10 mouse cellular contexts compared by ENCODE assay signal in the genomic region with DNA sequence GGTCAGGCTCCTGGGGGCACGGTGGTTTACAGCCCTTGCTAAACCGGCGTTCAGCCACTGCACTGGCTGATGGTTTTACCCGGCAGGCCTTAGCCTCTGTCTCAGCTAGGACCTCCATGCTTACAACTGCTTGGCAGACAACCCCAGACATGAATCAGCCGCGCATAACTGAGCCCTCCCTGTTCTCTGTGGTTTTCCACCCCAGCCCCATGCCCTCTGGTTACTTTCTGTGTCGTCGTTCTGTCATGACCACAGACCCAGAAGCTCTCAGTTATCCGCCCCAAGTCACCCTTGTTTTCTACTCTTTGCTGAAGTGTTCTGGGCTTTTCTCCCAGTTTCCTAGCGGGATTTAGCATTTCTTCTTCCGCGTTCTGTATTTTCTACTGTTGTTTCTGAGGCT. TPM values are rescaled to one million over a fixed set of nuclear protein-coding genes. Genes with fewer than 3 reads are reported as not detected.
A peak's percentile ranks its signal among the peaks of the same experiment; 100 is the strongest.
DNase-seq lines count a peak whose midpoint lies in the region; ATAC-seq and TF ChIP-seq lines count a peak whose summit lies in the region.
"Had no signal": no experiment of that assay in that cellular context is flagged by ENCODE, and none has a peak within 500 bp of the region (broad histone marks: within the 10 kb centered on the region; RNA-seq: fewer than 3 reads in every experiment).

No protein-coding gene starts in this region.

- H3K9ac ChIP-seq in liver, adult 2 months (ENCODE audit: low read depth, low read length) = 0 out of 2 replicates have a peak overlapping the region, but pooled peaks have one; percentile 39
- no peak overlapping the region for H3K9ac ChIP-seq in liver, embryonic 11.5 days (ENCODE audit: low read depth, low read length)
- H3K9ac ChIP-seq in embryonic facial prominence, embryonic 13.5 days = no peak overlapping the region
- H3K9ac ChIP-seq: midbrain, embryonic 15.5 days had no signal

- H3K27ac ChIP-seq in liver, adult 2 months (replicated peaks; ENCODE audit: insufficient read depth, low read depth, low read length) = peak overlapping the region; percentile 49; the same call in 1 of the 2 replicates
- H3K27ac ChIP-seq in liver, embryonic 11.5 days (ENCODE audit: low read depth, low read length) = no peak overlapping the region
- H3K27ac ChIP-seq in embryonic facial prominence, embryonic 13.5 days = peak overlapping the region; percentile 71
- no peak overlapping the region for H3K27ac ChIP-seq in midbrain, embryonic 10.5 days (replicated peaks)
- H3K27ac ChIP-seq: midbrain, embryonic 15.5 days had no signal

- WGBS in liver, adult 2 months = 83% methylated on average over 12 of the region's 12 CpGs
- 53% methylated on average over 12 of the region's 12 CpGs for WGBS in liver, embryonic 11.5 days
- WGBS in embryonic facial prominence, embryonic 13.5 days = 34% methylated on average over 12 of the region's 12 CpGs
- WGBS in midbrain, embryonic 10.5 days = 62% methylated on average over 12 of the region's 12 CpGs

- DNase-seq in adrenal gland, adult 2 months = peak; percentile 63
- DNase-seq in adrenal gland, adult 18-20 months (ENCODE audit: low spot score in 2 of 2) = no peak
- DNase-seq in liver, adult 2 months (ENCODE audit: extremely low read depth, low read depth, low spot score) = no peak
- DNase-seq in liver, embryonic 11.5 days (ENCODE audit: low spot score) = no peak
- DNase-seq in midbrain, embryonic 10.5 days (ENCODE audit: low spot score) = no peak
- DNase-seq: retina, postnatal 1 day had no signal

- no peak for TF ChIP-seq CTCF in liver, adult 2 months (IDR thresholded peaks at IDR 0.05; ENCODE audit: low read depth, low read length)

- ATAC-seq in liver, embryonic 11.5 days (replicated peaks; ENCODE audit: low FRiP score) = no peak
- no peak; the same call in 1 of the 2 replicates for ATAC-seq in embryonic facial prominence, embryonic 13.5 days (ENCODE audit: insufficient number of reproducible peaks, insufficient read depth, low FRiP score, low TSS enrichment, low read depth)
- 0 out of 2 replicates have a peak, but pooled peaks have one; percentile 34 for ATAC-seq in megakaryocyte-erythroid progenitor cell, adult 5-6 weeks (replicated peaks; ENCODE audit: low FRiP score, low TSS enrichment, poor library complexity, severe bottlenecking)
- no peak for ATAC-seq in megakaryocyte, adult 5-6 weeks (ENCODE audit: poor library complexity, severe bottlenecking)
- ATAC-seq: midbrain, embryonic 15.5 days had no signal

- H3K27me3 ChIP-seq in liver, adult 2 months (ENCODE audit: control insufficient read depth, insufficient read depth, low read length) = no peaks in the 10 kb centered on the region
- no peaks in the 10 kb centered on the region for H3K27me3 ChIP-seq in liver, embryonic 11.5 days (replicated peaks; ENCODE audit: control insufficient read depth, insufficient read depth, low read length)
- no peaks in the 10 kb centered on the region for H3K27me3 ChIP-seq in embryonic facial prominence, embryonic 13.5 days
- no peaks in the 10 kb centered on the region for H3K27me3 ChIP-seq in midbrain, embryonic 10.5 days (ENCODE audit: low read depth, poor library complexity, severe bottlenecking)
- H3K27me3 ChIP-seq: midbrain, embryonic 15.5 days had no signal

- no peak overlapping the region for H3K4me3 ChIP-seq in liver, adult 2 months (ENCODE audit: insufficient read depth, low read depth, low read length)
- no peak overlapping the region for H3K4me3 ChIP-seq in liver, embryonic 11.5 days (ENCODE audit: low read depth, low read length)
- no peak overlapping the region for H3K4me3 ChIP-seq in embryonic facial prominence, embryonic 13.5 days
- no peak overlapping the region for H3K4me3 ChIP-seq in midbrain, embryonic 10.5 days
- H3K4me3 ChIP-seq: midbrain, embryonic 15.5 days had no signal

- no peaks in the 10 kb centered on the region for H3K36me3 ChIP-seq in liver, adult 2 months (ENCODE audit: control insufficient read depth, insufficient read depth, low read length)
- H3K36me3 ChIP-seq in liver, embryonic 11.5 days (ENCODE audit: control insufficient read depth, insufficient read depth, low read length) = no peaks in the 10 kb centered on the region
- no peaks in the 10 kb centered on the region for H3K36me3 ChIP-seq in embryonic facial prominence, embryonic 13.5 days
- H3K36me3 ChIP-seq in midbrain, embryonic 10.5 days = no peaks in the 10 kb centered on the region
- H3K36me3 ChIP-seq: midbrain, embryonic 15.5 days had no signal

- H3K79me2 ChIP-seq in liver, adult 2 months (ENCODE audit: control insufficient read depth, insufficient read depth, low read length) = peaks cover 2% of the 10 kb centered on the region; the same call in 1 of the 2 replicates

- no peak for TF ChIP-seq POLR2A in liver, adult 2 months (IDR thresholded peaks at IDR 0.05; ENCODE audit: extremely low read depth, insufficient read depth, low read length)

- peaks cover 10% of the 10 kb centered on the region for H3K4me1 ChIP-seq in liver, adult 2 months (ENCODE audit: control insufficient read depth, insufficient read depth, low read length)
- peaks cover 2% of the 10 kb centered on the region for H3K4me1 ChIP-seq in liver, embryonic 11.5 days (replicated peaks; ENCODE audit: control insufficient read depth, insufficient read depth, low read length)
- H3K4me1 ChIP-seq in embryonic facial prominence, embryonic 13.5 days = peaks cover 40% of the 10 kb centered on the region
- H3K4me1 ChIP-seq in midbrain, embryonic 10.5 days = peaks cover 2% of the 10 kb centered on the region; the same call in 1 of the 2 replicates
- H3K4me1 ChIP-seq: midbrain, embryonic 15.5 days had no signal

- no peak overlapping the region for H3K4me2 ChIP-seq in liver, embryonic 11.5 days
- H3K4me2 ChIP-seq in embryonic facial prominence, embryonic 13.5 days = no peak overlapping the region
- H3K4me2 ChIP-seq: midbrain, embryonic 15.5 days had no signal

- H3K9me3 ChIP-seq in liver, embryonic 11.5 days (ENCODE audit: control insufficient read depth, low read length) = no peaks in the 10 kb centered on the region
- no peaks in the 10 kb centered on the region for H3K9me3 ChIP-seq in embryonic facial prominence, embryonic 13.5 days
- H3K9me3 ChIP-seq in midbrain, embryonic 10.5 days (replicated peaks) = no peaks in the 10 kb centered on the region
- H3K9me3 ChIP-seq: midbrain, embryonic 15.5 days had no signal

RNA-seq across cellular contexts. Expression of a gene that starts 40.2 kb away (rescaled TPM):
- total RNA-seq in adrenal gland, adult 2 months (2021) = 100 to 1,000 TPM; 651 to 852 TPM
- polyA plus RNA-seq in adrenal gland, adult 2 months (2012; rRNA removed) = 5,575 and 9,689 TPM in 2 replicates
- 100 to 1,000 TPM; 513 to 592 TPM for total RNA-seq in adrenal gland, adult 18-20 months (2021)
- 69.7 and 96.6 TPM in 2 replicates for total RNA-seq in liver, adult 2 months (2014; rRNA removed)
- 336 and 387 TPM in 2 replicates for polyA plus RNA-seq in liver, adult 2 months (2012; rRNA removed)
- 8.2 and 8.6 TPM in 2 replicates for polyA plus RNA-seq in liver, embryonic 11.5 days (2014; fragmentation: Nextera tagmentation; extraction: Ambion mirVana)
- 32.4 and 37.7 TPM in 2 replicates for polyA plus RNA-seq in embryonic facial prominence, embryonic 13.5 days (2015; fragmentation: Nextera tagmentation; extraction: Ambion mirVana)
- 0.42 TPM in 1 of 2 replicates, not detected in the other for total RNA-seq in megakaryocyte-erythroid progenitor cell, adult 5-6 weeks (2014; fragmentation: Nextera tagmentation)
- not detected in 2 replicates for total RNA-seq in megakaryocyte-erythroid progenitor cell, adult 5-6 weeks (2017)
- polyA plus RNA-seq in midbrain, embryonic 10.5 days (2016; fragmentation: Nextera tagmentation; extraction: Ambion mirVana) = 10.4 and 16.3 TPM in 2 replicates
- 3.6 and 4.5 TPM in 2 replicates for total RNA-seq in megakaryocyte, adult 5-6 weeks (2015)
- 2.6 and 4.1 TPM in 2 replicates for total RNA-seq in megakaryocyte, adult 5-6 weeks (2017)

RNA-seq across cellular contexts. Expression of a gene that starts 57.7 kb away (rescaled TPM):
- total RNA-seq in adrenal gland, adult 2 months (2021) = 10 to 100 TPM; 67.5 to 95.1 TPM
- polyA plus RNA-seq in adrenal gland, adult 2 months (2012; rRNA removed) = 20.7 and 37.6 TPM in 2 replicates
- total RNA-seq in adrenal gland, adult 18-20 months (2021) = 10 to 100 TPM; 37.2 to 88.7 TPM
- 31.6 and 43.3 TPM in 2 replicates for total RNA-seq in liver, adult 2 months (2014; rRNA removed)
- polyA plus RNA-seq in liver, adult 2 months (2012; rRNA removed) = 24.3 and 31.0 TPM in 2 replicates
- 70.0 and 81.3 TPM in 2 replicates for polyA plus RNA-seq in liver, embryonic 11.5 days (2014; fragmentation: Nextera tagmentation; extraction: Ambion mirVana)
- polyA plus RNA-seq in embryonic facial prominence, embryonic 13.5 days (2015; fragmentation: Nextera tagmentation; extraction: Ambion mirVana) = 63.3 and 67.3 TPM in 2 replicates
- total RNA-seq in megakaryocyte-erythroid progenitor cell, adult 5-6 weeks (2014; fragmentation: Nextera tagmentation) = 104 and 110 TPM in 2 replicates
- total RNA-seq in megakaryocyte-erythroid progenitor cell, adult 5-6 weeks (2017) = 195 TPM in 2 replicates
- polyA plus RNA-seq in midbrain, embryonic 10.5 days (2016; fragmentation: Nextera tagmentation; extraction: Ambion mirVana) = 97.2 and 100 TPM in 2 replicates
- total RNA-seq in megakaryocyte, adult 5-6 weeks (2015) = 60.9 and 79.2 TPM in 2 replicates
- total RNA-seq in megakaryocyte, adult 5-6 weeks (2017) = 100 and 101 TPM in 2 replicates

RNA-seq across cellular contexts. Expression of a gene that starts 57.8 kb away (rescaled TPM):
- total RNA-seq in adrenal gland, adult 2 months (2021) = 10 to 100 TPM; 28.7 to 29.5 TPM
- 30.2 and 31.6 TPM in 2 replicates for polyA plus RNA-seq in adrenal gland, adult 2 months (2012; rRNA removed)
- 10 to 100 TPM; 22.5 to 25.9 TPM for total RNA-seq in adrenal gland, adult 18-20 months (2021)
- total RNA-seq in liver, adult 2 months (2014; rRNA removed) = 4.2 and 6.2 TPM in 2 replicates
- polyA plus RNA-seq in liver, adult 2 months (2012; rRNA removed) = 7.5 and 8.6 TPM in 2 replicates
- 57.7 and 61.8 TPM in 2 replicates for polyA plus RNA-seq in liver, embryonic 11.5 days (2014; fragmentation: Nextera tagmentation; extraction: Ambion mirVana)
- 29.1 and 30.5 TPM in 2 replicates for polyA plus RNA-seq in embryonic facial prominence, embryonic 13.5 days (2015; fragmentation: Nextera tagmentation; extraction: Ambion mirVana)
- total RNA-seq in megakaryocyte-erythroid progenitor cell, adult 5-6 weeks (2014; fragmentation: Nextera tagmentation) = 76.9 and 79.7 TPM in 2 replicates
- 40.8 and 45.1 TPM in 2 replicates for total RNA-seq in megakaryocyte-erythroid progenitor cell, adult 5-6 weeks (2017)
- 32.9 and 37.2 TPM in 2 replicates for polyA plus RNA-seq in midbrain, embryonic 10.5 days (2016; fragmentation: Nextera tagmentation; extraction: Ambion mirVana)
- total RNA-seq in megakaryocyte, adult 5-6 weeks (2015) = 18.0 and 24.7 TPM in 2 replicates
- total RNA-seq in megakaryocyte, adult 5-6 weeks (2017) = 10.2 and 15.8 TPM in 2 replicates

Comparison
In these comparisons a context has a peak if more than half of its experiments do, and no peak if none do; other contexts are left out.
1. H3K27ac ChIP-seq: peak in liver, adult 2 months (single experiment) and embryonic facial prominence, embryonic 13.5 days (single experiment); none in liver, embryonic 11.5 days (single experiment) and midbrain, embryonic 10.5 days (single experiment).
2. RNA of a gene that starts 40.2 kb away (total RNA-seq): 651 to 852 TPM in adrenal gland, adult 2 months, 513 to 592 TPM in adrenal gland, adult 18-20 months and 69.7 to 96.6 TPM in liver, adult 2 months; 2.6 to 4.5 TPM in megakaryocyte, adult 5-6 weeks and 0.42 TPM in megakaryocyte-erythroid progenitor cell, adult 5-6 weeks; every median in the first group is over 10 times any median in the second.